Mouse (Mus musculus) intestine, embryonic 16.5 days (tissue): ENCODE results near the gene Btg2. TPM values are rescaled to one million over a fixed set of nuclear protein-coding genes. Genes with fewer than 3 reads are reported as not detected.
A peak's percentile ranks its signal among the peaks of the same experiment; 100 is the strongest.

ENCODE experiments used
- ATAC-seq: fragments of 200-750 bp; cut with Nextera tagmentation; 2 replicates; pipeline ENCODE4 v1.8.0; 2017; ENCODE audit warnings: moderate TSS enrichment, moderate library complexity
- H3K27ac ChIP-seq: fragments of 300-500 bp; sonication (generic); 2 replicates; pipeline ENCODE4 v1.5.1; 2014; ENCODE audit warnings: mild to moderate bottlenecking, low read length
- H3K27me3 ChIP-seq: fragments of 300-500 bp; sonication (generic); replicated peaks from 2 replicates; pipeline ENCODE4 v1.6.1; 2014; ENCODE audit warnings: low read length, control low read depth, mixed read lengths; ENCODE audit not compliant: control insufficient read depth, insufficient read depth
- H3K36me3 ChIP-seq: fragments of 300-500 bp; sonication (generic); 2 replicates; pipeline ENCODE4 v1.6.1; 2014; ENCODE audit warnings: low read length, control low read depth; ENCODE audit not compliant: control insufficient read depth, insufficient read depth
- H3K4me1 ChIP-seq: fragments of 300-500 bp; sonication (generic); 2 replicates; pipeline ENCODE4 v1.6.1; 2014; ENCODE audit warnings: low read length, control low read depth, mixed read lengths; ENCODE audit not compliant: control insufficient read depth, insufficient read depth
- H3K4me2 ChIP-seq: fragments of 300-500 bp; sonication (generic); 2 replicates; pipeline ENCODE4 v1.6.1; 2014; ENCODE audit warnings: low read depth, low read length, control low read depth
- H3K4me3 ChIP-seq: fragments of 300-500 bp; sonication (generic); 2 replicates; pipeline ENCODE4 v1.5.1; 2014; ENCODE audit warnings: mild to moderate bottlenecking, low read length
- H3K9ac ChIP-seq: fragments of 300-500 bp; sonication (generic); 2 replicates; pipeline ENCODE4 v1.6.1; 2014; ENCODE audit warnings: low read depth, low read length
- H3K9me3 ChIP-seq: fragments of 300-500 bp; sonication (generic); 2 replicates; pipeline ENCODE4 v1.6.1; 2016; ENCODE audit warnings: low read length, control low read depth; ENCODE audit not compliant: control insufficient read depth
- WGBS: fragments of 180-500 bp; shearing (Covaris S2); extraction: QIAGEN DNeasy Blood & Tissue Kit; methylation state at CpG from one replicate; pipeline ENCODE4 v1.1.7; 2014; 5-methylcytosine and 5-hydroxymethylcytosine counted together
- polyA plus RNA-seq: library from polyadenylated mRNA; unstranded; fragments of >200 nt; fragmentation: Nextera tagmentation; extraction: Ambion mirVana; gene quantifications from 2 replicates; pipeline ENCODE4 v1.2.1, GENCODE M21; 2015

Btg2 gene
- polyA plus RNA-seq, 1 experiment from 2014 or later = 42.9 TPM

- H3K27me3 ChIP-seq = no peaks in the 10 kb centered on the region
- H3K9me3 ChIP-seq = no peaks in the 10 kb centered on the region
- no peak for ATAC-seq
- H3K36me3 ChIP-seq = no peaks in the 10 kb centered on the region
- 91% methylated on average over 6 of the region's 6 CpGs for WGBS
- no peak overlapping the region for H3K27ac ChIP-seq
- no peak overlapping the region for H3K4me3 ChIP-seq
- no peak overlapping the region for H3K4me2 ChIP-seq
- H3K9ac ChIP-seq = no peak overlapping the region
- peaks cover 6% of the 10 kb centered on the region; the same call in 1 of the 2 replicates for H3K4me1 ChIP-seq
Measured at GRCm38 (mm10) chr1:134044805-134045204, 34.1 kb downstream of the Btg2 start.

- Histone ChIP-seq H3K36me3 (no peaks in the 10 kb centered on the region), H3K4me1 (peaks cover 9% of the 10 kb centered on the region), H3K9me3 (no peaks in the 10 kb centered on the region), H3K4me2 (no peak overlapping the region), H3K9ac (no peak overlapping the region), H3K4me3 (no peak overlapping the region), H3K27me3 (no peaks in the 10 kb centered on the region), H3K27ac (no peak overlapping the region)
- ATAC-seq = no peak
- 50% methylated on average over 1 of the region's 1 CpGs for WGBS
Measured at GRCm38 (mm10) chr1:134042341-134042740, 36.6 kb downstream of the Btg2 start.

GRCm38 (mm10) chr1:134041900-134042299, 37.0 kb downstream of the Btg2 start:
- ATAC-seq = no peak
- H3K27ac ChIP-seq = no peak overlapping the region

GRCm38 (mm10) chr1:134039361-134039760, 39.6 kb downstream of the Btg2 start:
- no peak for ATAC-seq
- WGBS = 89% methylated on average over 2 of the region's 2 CpGs

More at GRCm38 (mm10) chr1:134041900-134042299, 37.0 kb downstream of the Btg2 start:
- Histone ChIP-seq H3K27me3 (no peaks in the 10 kb centered on the region), H3K4me3 (no peak overlapping the region), H3K9me3 (no peaks in the 10 kb centered on the region), H3K4me1 (peaks cover 13% of the 10 kb centered on the region), H3K36me3 (no peaks in the 10 kb centered on the region), H3K4me2 (no peak overlapping the region), H3K9ac (no peak overlapping the region)
- WGBS = 51% methylated on average over 2 of the region's 2 CpGs

GRCm38 (mm10) chr1:134038336-134038735, 40.6 kb downstream of the Btg2 start:
- Histone ChIP-seq H3K27ac (no peak overlapping the region), H3K27me3 (no peaks in the 10 kb centered on the region), H3K36me3 (no peaks in the 10 kb centered on the region), H3K4me2 (no peak overlapping the region), H3K9me3 (no peaks in the 10 kb centered on the region), H3K4me3 (no peak overlapping the region), H3K9ac (no peak overlapping the region), H3K4me1 (peaks cover 10% of the 10 kb centered on the region; the same call in 1 of the 2 replicates)
- WGBS = 85% methylated on average over 4 of the region's 4 CpGs
- ATAC-seq = no peak

More at GRCm38 (mm10) chr1:134039361-134039760, 39.6 kb downstream of the Btg2 start:
- Histone ChIP-seq H3K9me3 (no peaks in the 10 kb centered on the region), H3K27me3 (no peaks in the 10 kb centered on the region), H3K4me3 (no peak overlapping the region), H3K4me1 (peaks cover 10% of the 10 kb centered on the region; the same call in 1 of the 2 replicates), H3K27ac (no peak overlapping the region), H3K36me3 (no peaks in the 10 kb centered on the region), H3K4me2 (no peak overlapping the region), H3K9ac (no peak overlapping the region)

GRCm38 (mm10) chr1:134037172-134037571, 41.7 kb downstream of the Btg2 start, which contains the start of gene Fmod:
Gene Fmod, plus strand, starts transcription at chr1:134037254.
- H3K36me3 ChIP-seq = no peaks in the 10 kb centered on the region
- H3K9ac ChIP-seq = no peak within 1 kb of the TSS
- ATAC-seq = 0 out of 2 replicates have a peak, but pooled peaks have one; percentile 58
- peaks cover 10% of the 10 kb centered on the region; the same call in 1 of the 2 replicates for H3K4me1 ChIP-seq
- WGBS = 18% methylated on average over 9 of the region's 9 CpGs
- H3K4me3 ChIP-seq = no peak within 1 kb of the TSS
- H3K27ac ChIP-seq = peak within 1 kb of the TSS; percentile 21; the same call in 1 of the 2 replicates
- no peaks in the 10 kb centered on the region for H3K27me3 ChIP-seq
- H3K9me3 ChIP-seq = no peaks in the 10 kb centered on the region
- H3K4me2 ChIP-seq = peak within 1 kb of the TSS; percentile 10; the same call in 1 of the 2 replicates

GRCm38 (mm10) chr1:134036492-134036891, 42.4 kb downstream of the Btg2 start:
- Histone ChIP-seq H3K27ac (no peak overlapping the region), H3K9me3 (no peaks in the 10 kb centered on the region), H3K36me3 (no peaks in the 10 kb centered on the region), H3K4me2 (no peak overlapping the region), H3K4me3 (no peak overlapping the region), H3K27me3 (no peaks in the 10 kb centered on the region), H3K9ac (no peak overlapping the region), H3K4me1 (peaks cover 10% of the 10 kb centered on the region; the same call in 1 of the 2 replicates)
- 64% methylated on average over 2 of the region's 2 CpGs for WGBS
- ATAC-seq = no peak

- Histone ChIP-seq H3K9ac (no peak overlapping the region), H3K27ac (no peak overlapping the region), H3K36me3 (no peaks in the 10 kb centered on the region), H3K4me3 (no peak overlapping the region), H3K9me3 (no peaks in the 10 kb centered on the region), H3K27me3 (no peaks in the 10 kb centered on the region), H3K4me1 (peaks cover 6% of the 10 kb centered on the region; the same call in 1 of the 2 replicates), H3K4me2 (no peak overlapping the region)
- WGBS = 61% methylated on average over 14 of the region's 14 CpGs
- ATAC-seq = no peak
Measured at GRCm38 (mm10) chr1:134028161-134028846, 50.6 kb downstream of the Btg2 start.

- no peaks in the 10 kb centered on the region for H3K36me3 ChIP-seq
- H3K4me2 ChIP-seq = no peak overlapping the region
- H3K4me3 ChIP-seq = no peak overlapping the region
- H3K9me3 ChIP-seq = no peaks in the 10 kb centered on the region
- H3K4me1 ChIP-seq = peaks cover 6% of the 10 kb centered on the region; the same call in 1 of the 2 replicates
- 81% methylated on average over 9 of the region's 9 CpGs for WGBS
- H3K9ac ChIP-seq = no peak overlapping the region
- H3K27ac ChIP-seq = no peak overlapping the region
- ATAC-seq = no peak
- H3K27me3 ChIP-seq = no peaks in the 10 kb centered on the region
Measured at GRCm38 (mm10) chr1:134026741-134027140, 52.2 kb downstream of the Btg2 start.
